Mouse (Mus musculus) T-helper 17 cell (primary cell): ENCODE data around the gene Rgp1.

Experiments used
- in situ Hi-C, 2 experiments: fragments of 300-600 bp; cut with MboI, MseI; formaldehyde crosslinking; loops; 1 replicate in 1 of 2; 2 replicates in 1 of 2; pipeline ENCODE4 v1.15.1; 2025; ENCODE audit warnings: high pct_unique_total_duplicates in 2 of 2

The Rgp1 gene

DNA sequence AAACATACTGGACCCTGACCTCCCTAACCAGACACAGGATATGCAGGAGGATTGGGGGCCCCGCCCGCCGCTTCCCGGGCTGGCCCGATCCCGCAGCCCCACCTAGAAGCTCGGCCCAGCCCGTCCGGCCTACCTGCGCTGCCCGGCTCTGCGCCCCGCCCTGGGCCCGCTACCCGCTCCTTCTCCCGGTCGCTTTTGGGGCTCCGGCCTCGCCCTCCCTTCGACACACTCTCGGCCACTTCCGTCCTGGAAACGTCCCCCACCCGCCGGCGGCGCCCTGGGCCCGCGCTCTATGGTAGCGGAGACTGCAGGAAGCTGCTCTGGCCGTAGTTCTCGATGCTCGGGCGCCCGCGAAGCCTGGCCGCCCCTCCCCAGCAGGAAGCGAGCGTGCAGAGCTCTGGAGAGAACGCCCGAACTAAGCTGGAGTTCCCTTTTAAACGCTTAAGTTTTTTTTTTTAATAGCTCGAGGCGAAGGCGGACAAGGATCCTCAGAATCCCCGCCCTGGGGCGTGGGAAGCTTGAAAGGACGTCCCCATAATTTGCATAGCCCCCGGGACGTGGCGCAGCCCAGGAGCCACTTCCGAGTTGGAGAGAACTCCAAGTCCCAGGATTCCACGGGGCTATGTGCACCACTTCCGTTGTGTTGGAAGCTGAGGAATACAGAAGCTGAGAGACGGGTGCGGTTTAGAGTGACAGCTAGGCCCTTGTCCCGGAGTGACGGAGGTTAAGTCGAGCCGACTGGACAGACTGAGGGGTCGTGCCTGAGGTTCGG, 16.3 kb upstream of the Rgp1 start, which contains the start of the genes Creb3 and Tln1:
TSS of gene Creb3 (plus strand) at position 336 of the 772 bp plus-strand sequence.
TSS of gene Tln1 (minus strand) at position 695 of the 772 bp plus-strand sequence.
- in situ Hi-C loops = loop anchor here in 1 of 2 experiments (10.0 kb wide), 2 partner anchors 557 to 1973 kb away; partner anchors contain the start of genes Shb and Vcp

DNA sequence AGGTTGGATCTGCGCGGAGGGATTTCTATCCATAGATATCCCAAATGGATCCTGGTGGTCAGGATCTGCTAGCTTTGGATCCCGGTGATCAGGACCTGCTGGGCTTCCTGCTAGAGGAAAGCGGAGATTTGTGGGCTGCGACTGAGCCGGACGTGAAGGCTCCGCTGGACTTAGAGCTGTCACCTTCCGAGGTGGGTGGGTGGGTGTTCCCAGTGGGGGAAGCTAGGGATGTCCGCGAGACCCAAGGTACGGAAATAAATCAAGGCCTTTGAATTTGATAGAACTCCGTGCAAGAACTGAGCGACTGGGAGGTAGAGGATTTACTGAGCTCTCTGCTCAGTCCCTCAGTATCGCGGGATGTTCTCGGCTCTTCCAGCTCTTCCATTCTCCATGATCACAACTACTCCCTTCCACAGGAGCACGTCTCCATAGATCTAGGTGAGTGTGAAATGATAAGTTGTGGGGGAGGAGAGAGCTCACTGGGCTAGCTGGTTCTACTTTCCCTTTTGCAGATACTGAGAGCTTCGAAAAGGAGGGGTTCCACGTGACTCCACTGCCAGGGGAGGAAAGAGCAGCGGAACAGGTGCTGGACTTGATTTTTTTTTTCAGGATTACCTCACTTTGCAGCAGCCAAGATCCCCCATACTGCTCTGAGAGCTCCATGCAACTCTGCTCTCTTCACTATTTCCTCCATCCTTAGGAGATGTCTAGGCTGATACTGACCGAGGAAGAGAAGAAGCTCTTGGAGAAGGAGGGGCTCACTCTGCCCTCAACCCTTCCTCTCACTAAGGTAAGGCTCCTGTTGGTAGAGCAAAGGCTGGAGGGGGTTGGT, 15.5 kb upstream of the Rgp1 start:
- in situ Hi-C loops = loop anchor here in 1 of 2 experiments (10.0 kb wide), 2 partner anchors 558 to 1972 kb away; partner anchors contain the start of genes Shb and Vcp

GRCm38 (mm10) chr4:43563601-43563875, 15.0 kb upstream of the Rgp1 start:
- in situ Hi-C loops = loop anchor here in 1 of 2 experiments (10.0 kb wide), 2 partner anchors 559 to 1971 kb away; partner anchors contain the start of genes Shb and Vcp

- in situ Hi-C loops = loop anchor here in 1 of 2 experiments (10.0 kb wide), 2 partner anchors 559 to 1971 kb away; partner anchors contain the start of genes Shb and Vcp
Measured at GRCm38 (mm10) chr4:43564231-43564630, 14.3 kb upstream of the Rgp1 start.

DNA sequence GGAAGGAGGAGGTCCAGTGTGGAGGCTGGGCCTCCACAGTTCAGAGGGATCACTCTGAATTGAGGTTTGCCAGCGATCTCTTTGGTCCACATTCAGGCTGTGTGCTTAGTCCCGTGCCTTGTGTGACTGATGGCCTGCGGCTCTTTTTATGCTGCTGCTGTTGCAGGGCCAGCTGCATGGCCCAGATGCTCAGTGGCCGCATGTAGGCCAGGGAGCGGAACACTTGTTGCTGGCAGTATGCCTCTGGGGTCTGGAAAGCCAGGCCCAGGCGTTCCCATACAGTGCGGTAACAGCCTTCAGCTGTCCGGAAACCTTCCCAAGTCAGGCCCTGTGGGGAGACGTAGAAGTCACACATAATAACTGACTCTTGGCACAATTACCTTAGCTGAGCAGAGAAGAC, 11.4 kb upstream of the Rgp1 start:
- in situ Hi-C loops = loop anchor here (5.0 to 10.0 kb wide), 3 partner anchors 545 to 1968 kb away; partner anchors contain the start of genes Shb (in 1 of the 2) and Vcp (in 1 of the 2)

GRCm38 (mm10) chr4:43571395-43572045, 7.0 kb upstream of the Rgp1 start:
- in situ Hi-C loops = no loop called here

- in situ Hi-C loops = no loop called here
Measured at GRCm38 (mm10) chr4:43573561-43573960, 5.0 kb upstream of the Rgp1 start.

DNA sequence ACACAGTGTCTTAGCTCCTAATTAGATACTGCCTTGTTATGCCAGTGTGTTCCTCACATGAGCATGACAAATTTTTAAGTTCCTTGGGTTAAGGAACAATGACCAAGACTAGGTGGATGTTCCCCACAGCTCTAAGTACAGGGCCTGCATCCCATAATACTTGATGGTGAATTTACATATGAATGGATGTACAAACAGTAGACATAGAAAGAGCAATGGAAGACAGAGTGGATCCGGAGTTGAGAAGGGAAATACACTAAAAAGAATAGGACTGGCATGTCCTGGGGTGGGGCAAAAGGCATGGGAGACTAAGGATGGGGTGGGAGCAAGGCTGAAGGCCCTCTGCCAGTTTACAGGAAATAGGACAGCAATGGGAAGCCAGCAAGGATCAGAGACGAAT, 3.2 kb upstream of the Rgp1 start:
- in situ Hi-C loops = loop anchor here in 1 of 2 experiments (5.0 kb wide), 1 partner anchor 77 kb away; the partner anchor contains the start of gene Spag8

- in situ Hi-C loops = loop anchor here in 1 of 2 experiments (5.0 kb wide), 1 partner anchor 75 kb away; the partner anchor contains the start of gene Spag8
Measured at GRCm38 (mm10) chr4:43577237-43577881, 1.2 kb upstream of the Rgp1 start.

DNA sequence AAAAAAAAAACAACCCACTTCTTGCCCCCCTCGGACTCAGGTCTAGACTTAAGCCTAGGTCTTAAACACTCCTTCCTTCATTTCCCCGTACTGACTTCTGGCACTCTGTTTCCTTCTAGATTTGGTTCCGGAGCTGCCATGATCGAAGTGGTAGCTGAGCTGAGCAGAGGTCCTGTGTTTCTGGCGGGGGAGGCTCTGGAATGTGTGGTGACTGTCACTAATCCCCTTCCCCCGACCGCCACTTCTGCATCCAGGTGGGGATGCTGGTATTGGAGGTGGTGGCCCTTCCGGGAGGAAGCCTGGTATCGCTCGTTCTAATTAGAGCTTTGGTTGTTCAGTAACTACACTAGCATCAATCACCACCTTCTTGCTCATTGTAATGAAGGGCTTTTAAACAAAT, 741 bp downstream of the Rgp1 start:
- in situ Hi-C loops = loop anchor here in 1 of 2 experiments (5.0 kb wide), 1 partner anchor 73 kb away; the partner anchor contains the start of gene Spag8

DNA sequence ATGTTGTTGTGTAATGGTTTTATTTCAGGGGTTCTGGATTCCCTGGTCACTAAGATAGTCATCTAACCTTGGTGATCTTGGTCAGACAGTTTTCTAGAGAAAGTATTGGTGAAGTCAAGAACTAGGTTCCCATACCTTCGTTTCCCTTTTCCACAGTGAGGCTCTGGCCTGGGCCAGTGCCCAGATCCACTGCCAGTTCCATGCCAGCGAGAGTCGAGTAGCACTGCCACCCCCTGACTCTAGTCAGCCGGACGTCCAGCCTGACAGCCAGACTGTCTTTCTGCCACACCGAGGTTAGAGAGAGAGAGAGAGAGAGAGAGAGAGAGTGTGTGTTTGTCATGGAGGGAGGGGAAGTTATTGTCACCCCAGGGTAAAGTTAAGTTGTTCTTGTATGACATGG, 1.2 kb downstream of the Rgp1 start:
- in situ Hi-C loops = loop anchor here in 1 of 2 experiments (5.0 kb wide), 1 partner anchor 73 kb away; the partner anchor contains the start of gene Spag8

DNA sequence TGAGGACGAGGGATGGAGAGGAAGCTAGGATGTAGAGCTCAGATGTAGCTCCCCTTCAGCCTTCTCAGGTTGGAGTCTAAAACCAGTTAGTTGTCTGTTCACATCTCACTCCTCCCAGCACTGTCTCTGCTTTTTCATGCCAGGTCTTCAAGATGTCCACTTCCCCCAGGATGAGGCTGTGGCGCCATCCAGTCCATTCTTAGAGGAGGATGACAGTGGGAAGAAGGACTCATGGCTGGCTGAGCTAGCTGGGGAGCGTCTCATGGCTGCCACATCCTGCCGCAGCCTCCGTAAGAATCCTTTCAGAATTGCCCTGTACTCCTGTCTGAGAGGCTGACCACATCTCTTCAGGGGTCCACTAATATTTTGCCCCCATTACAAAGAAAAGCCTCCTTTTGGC, 2.2 kb downstream of the Rgp1 start:
- in situ Hi-C loops = no loop called here

DNA sequence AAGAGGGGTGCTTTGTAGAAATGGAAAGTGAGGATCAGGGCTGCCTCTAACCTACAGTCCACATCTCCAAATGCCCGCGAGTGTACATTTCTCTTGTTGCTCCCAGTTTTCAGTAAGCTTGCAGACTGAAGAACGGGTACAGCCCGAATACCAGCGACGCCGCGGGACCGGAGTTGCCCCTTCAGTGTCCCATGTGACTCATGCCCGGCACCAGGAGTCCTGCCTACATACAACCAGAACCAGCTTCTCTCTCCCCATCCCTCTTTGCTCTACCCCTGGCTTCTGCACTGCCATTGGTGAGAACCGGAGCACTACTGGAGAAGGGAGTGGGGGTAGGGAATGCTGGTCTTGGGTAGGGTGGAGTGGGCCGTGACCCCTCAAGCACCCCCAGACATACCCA, 2.9 kb downstream of the Rgp1 start:
- in situ Hi-C loops = no loop called here

GRCm38 (mm10) chr4:43582241-43582640, 3.7 kb downstream of the Rgp1 start:
- in situ Hi-C loops = no loop called here

GRCm38 (mm10) chr4:43583421-43583820, 4.9 kb downstream of the Rgp1 start:
- in situ Hi-C loops = no loop called here

DNA sequence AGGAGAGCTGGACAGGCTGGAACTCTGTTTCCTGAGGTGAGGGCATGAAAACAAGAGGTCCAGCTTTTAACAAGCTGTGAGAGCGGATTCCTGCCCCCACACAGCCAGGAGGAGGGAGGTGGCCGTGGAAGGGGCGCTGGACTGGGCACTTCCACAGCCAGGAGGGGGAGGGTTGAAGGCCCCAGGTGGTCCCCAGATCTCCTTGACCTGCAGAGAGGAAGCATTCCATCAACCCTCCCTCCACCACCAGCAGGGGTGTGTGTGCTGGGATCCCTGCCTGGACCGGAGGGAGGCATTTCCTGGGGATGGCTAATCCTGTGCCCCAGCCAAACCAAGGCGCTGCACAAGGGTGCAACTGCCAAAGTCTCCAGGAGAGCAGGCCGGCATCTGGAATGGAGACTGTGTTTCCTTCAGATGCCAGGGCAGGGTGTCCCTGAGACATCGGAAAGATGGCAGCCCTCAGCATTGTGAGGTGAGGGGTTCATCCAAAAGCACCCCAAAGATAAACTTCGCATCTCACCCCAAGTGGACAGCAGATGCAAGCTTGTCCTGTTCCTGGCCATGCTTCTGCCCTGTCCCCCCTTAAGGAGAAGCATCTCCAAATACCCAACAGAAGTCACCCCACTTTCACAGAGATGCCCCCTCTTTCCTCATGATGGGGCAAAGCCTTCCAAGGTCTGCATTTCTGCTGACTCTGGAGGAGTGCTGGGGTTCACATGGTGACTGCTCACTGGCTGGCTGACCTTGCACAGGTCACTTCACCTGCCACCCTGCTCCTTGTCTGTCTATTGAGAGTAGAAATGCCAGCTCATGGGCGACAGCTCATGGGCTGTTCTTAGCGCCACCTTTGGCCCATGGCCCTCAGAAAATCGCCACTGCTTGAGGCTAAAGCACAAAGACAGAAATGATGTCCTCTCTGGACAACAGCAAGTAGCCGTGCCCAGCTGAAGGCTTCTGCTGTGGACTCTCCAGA, 6.2 kb downstream of the Rgp1 start, which contains the start of gene Msmp:
TSS of gene Msmp (minus strand) at position 51 of the 973 bp plus-strand sequence.
- in situ Hi-C loops = no loop called here

DNA sequence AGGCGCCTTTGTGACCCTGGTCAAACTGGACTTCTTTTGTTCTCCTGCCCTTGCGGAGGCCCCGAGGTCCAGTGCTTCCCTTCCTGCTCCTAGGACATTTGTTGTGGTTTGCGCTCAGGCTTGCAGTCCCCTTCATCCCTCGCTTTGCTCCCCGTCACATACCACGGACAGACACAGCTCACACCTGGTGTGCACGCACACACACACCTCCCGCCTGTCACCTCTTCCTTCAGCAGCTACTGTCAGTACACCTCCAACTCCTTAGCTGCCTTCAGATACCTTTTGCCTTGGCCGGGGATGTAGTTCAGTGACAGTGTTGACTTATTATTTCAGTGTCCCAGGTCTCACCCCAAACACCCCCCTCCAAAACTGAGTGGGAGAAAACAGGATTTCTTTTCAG, 7.2 kb downstream of the Rgp1 start:
- in situ Hi-C loops = no loop called here

DNA sequence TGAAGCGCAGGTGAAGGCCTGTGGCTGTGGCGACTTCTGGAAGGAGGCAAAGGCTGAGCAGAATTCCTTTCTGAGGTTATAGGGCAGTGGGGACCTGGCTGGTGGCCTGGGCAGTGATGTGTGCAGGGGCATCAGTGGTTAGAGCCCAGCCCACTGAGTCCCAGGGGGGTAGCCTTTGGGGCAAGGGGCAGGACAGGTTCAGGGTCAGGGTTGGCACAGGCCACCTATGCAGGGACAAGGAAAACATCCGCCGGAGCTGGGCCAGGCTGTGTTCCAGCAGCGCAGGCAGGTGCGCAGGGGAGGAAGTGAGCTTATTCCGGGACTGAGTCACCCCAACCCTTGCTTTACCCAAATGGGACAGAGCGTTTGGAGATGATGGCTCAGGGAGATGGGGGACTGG, 7.9 kb downstream of the Rgp1 start:
- in situ Hi-C loops = no loop called here

- in situ Hi-C loops = no loop called here
Measured at GRCm38 (mm10) chr4:43587681-43588080, 9.2 kb downstream of the Rgp1 start.

DNA sequence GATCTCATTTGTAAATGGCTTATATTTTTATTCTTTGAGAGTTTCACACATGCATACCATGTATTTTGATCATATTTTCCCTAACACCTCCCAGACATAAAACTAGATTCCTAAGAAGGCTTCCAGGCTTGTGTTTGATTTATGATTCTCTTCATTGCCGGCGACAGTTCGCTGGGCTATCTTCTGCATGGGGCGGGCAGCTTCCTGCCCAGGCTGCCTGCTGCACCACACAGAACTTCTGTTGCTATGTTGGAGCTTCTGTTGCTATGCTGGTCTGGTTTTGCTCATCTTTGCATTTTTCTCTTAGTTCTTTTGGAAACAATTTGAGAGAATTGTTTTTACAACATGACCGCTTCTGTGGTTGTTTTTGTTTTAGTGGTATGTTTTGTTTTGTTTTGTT, 13.0 kb downstream of the Rgp1 start:
- in situ Hi-C loops = no loop called here
